Mouse (Mus musculus) neural tube, embryonic 11.5 days (tissue): Measurements from ENCODE around the gene Cyb5r1. TPM values are rescaled to one million over a fixed set of nuclear protein-coding genes. Genes with fewer than 3 reads are reported as not detected.
"Not testable (repeated sequence)": the region's sequence is repeated elsewhere in the genome, so short reads cannot be mapped to it uniquely, and the experiment has no call there.

Source experiments
- ATAC-seq: fragments of 200-750 bp; cut with Nextera tagmentation; 2 replicates; pipeline ENCODE4 v1.8.0; 2017; ENCODE audit warnings: moderate number of reproducible peaks, mild to moderate bottlenecking, moderate TSS enrichment, moderate library complexity; ENCODE audit not compliant: insufficient read depth, low FRiP score, low TSS enrichment
- DNase-seq: peaks from one replicate; pipeline ENCODE4 v3.0.0-alpha.2; 2015; ENCODE audit warnings: low spot score
- H3K27ac ChIP-seq: fragments of 300-500 bp; sonication (generic); 2 replicates; pipeline ENCODE4 v1.5.1; 2014; ENCODE audit warnings: low read depth, mild to moderate bottlenecking, low read length
- H3K27me3 ChIP-seq: fragments of 300-500 bp; sonication (generic); 2 replicates; pipeline ENCODE4 v1.6.1; 2014; ENCODE audit warnings: mild to moderate bottlenecking, low read length, mixed read lengths; ENCODE audit not compliant: control insufficient read depth, insufficient read depth
- H3K36me3 ChIP-seq: fragments of 300-500 bp; sonication (generic); 2 replicates; pipeline ENCODE4 v1.6.1; 2014; ENCODE audit warnings: mild to moderate bottlenecking, low read length, moderate library complexity, mixed read lengths; ENCODE audit not compliant: control insufficient read depth, insufficient read depth
- H3K4me1 ChIP-seq: fragments of 300-500 bp; sonication (generic); 2 replicates; pipeline ENCODE4 v1.6.1; 2014; ENCODE audit warnings: low read length, mixed read lengths; ENCODE audit not compliant: control insufficient read depth, insufficient read depth
- H3K4me2 ChIP-seq: fragments of 300-500 bp; sonication (generic); 2 replicates; pipeline ENCODE4 v1.6.1; 2014; ENCODE audit warnings: low read depth, mild to moderate bottlenecking, moderate library complexity
- H3K4me3 ChIP-seq: fragments of 300-500 bp; sonication (generic); 2 replicates; pipeline ENCODE4 v1.5.1; 2014; ENCODE audit warnings: low read depth, low read length
- H3K9ac ChIP-seq: fragments of 300-500 bp; sonication (generic); 2 replicates; pipeline ENCODE4 v1.6.1; 2014; ENCODE audit warnings: mild to moderate bottlenecking, low read length
- H3K9me3 ChIP-seq: fragments of 300-500 bp; sonication (generic); 2 replicates; pipeline ENCODE4 v1.6.1; 2016; ENCODE audit warnings: low read length; ENCODE audit not compliant: control insufficient read depth
- WGBS: fragments of 180-500 bp; shearing (Covaris S2); extraction: QIAGEN DNeasy Blood & Tissue Kit; methylation state at CpG from one replicate; pipeline ENCODE4 v1.1.7; 2014; 5-methylcytosine and 5-hydroxymethylcytosine counted together
- polyA plus RNA-seq: library from polyadenylated mRNA; unstranded; fragments of >200 nt; fragmentation: Nextera tagmentation; extraction: Ambion mirVana; gene quantifications from 2 replicates; pipeline ENCODE4 v1.2.1, GENCODE M21; 2014

Cyb5r1 gene
- polyA plus RNA-seq, 1 experiment from 2014 or later, result 22.9 TPM

GRCm38 (mm10) chr1:134419751-134420458 is 14.5 kb downstream of the Cyb5r1 start:
- WGBS, result 63% methylated on average over 5 of the region's 5 CpGs
- peaks cover 4% of the 10 kb centered on the region for H3K36me3 ChIP-seq
- DNase-seq (no peak), ATAC-seq (no peak)
- H3K27me3 ChIP-seq, result no peaks in the 10 kb centered on the region
- H3K4me2 ChIP-seq, result no peak overlapping the region
- H3K27ac ChIP-seq, result peak overlapping the region; percentile 39; the same call in 1 of the 2 replicates
- peaks cover 7% of the 10 kb centered on the region; the same call in 1 of the 2 replicates for H3K4me1 ChIP-seq
- no peak overlapping the region for H3K4me3 ChIP-seq
- H3K9me3 ChIP-seq, result no peaks in the 10 kb centered on the region
- no peak overlapping the region for H3K9ac ChIP-seq

- no peak overlapping the region for H3K27ac ChIP-seq
- H3K9ac ChIP-seq, result no peak overlapping the region
- WGBS, result 79% methylated on average over 10 of the region's 10 CpGs
- no peak for ATAC-seq
- H3K27me3 ChIP-seq, result no peaks in the 10 kb centered on the region
- DNase-seq, result no peak
- H3K4me3 ChIP-seq, result no peak overlapping the region
- no peaks in the 10 kb centered on the region; the same call in 1 of the 2 replicates for H3K4me1 ChIP-seq
- H3K9me3 ChIP-seq, result no peaks in the 10 kb centered on the region
- peaks cover 24% of the 10 kb centered on the region for H3K36me3 ChIP-seq
- no peak overlapping the region for H3K4me2 ChIP-seq
Observed at GRCm38 (mm10) chr1:134423911-134424310, 18.6 kb downstream of the Cyb5r1 start.

- H3K9ac ChIP-seq, result no peak overlapping the region
- no peak overlapping the region for H3K4me3 ChIP-seq
- WGBS, result 89% methylated on average over 5 of the region's 5 CpGs
- peaks cover 24% of the 10 kb centered on the region for H3K36me3 ChIP-seq
- ATAC-seq, result no peak
- no peaks in the 10 kb centered on the region for H3K27me3 ChIP-seq
- DNase-seq, result no peak
- H3K4me2 ChIP-seq, result no peak overlapping the region
- H3K9me3 ChIP-seq, result no peaks in the 10 kb centered on the region
- H3K4me1 ChIP-seq, result no peaks in the 10 kb centered on the region
- no peak overlapping the region for H3K27ac ChIP-seq
Observed at GRCm38 (mm10) chr1:134426289-134426688, 20.9 kb downstream of the Cyb5r1 start.

DNA sequence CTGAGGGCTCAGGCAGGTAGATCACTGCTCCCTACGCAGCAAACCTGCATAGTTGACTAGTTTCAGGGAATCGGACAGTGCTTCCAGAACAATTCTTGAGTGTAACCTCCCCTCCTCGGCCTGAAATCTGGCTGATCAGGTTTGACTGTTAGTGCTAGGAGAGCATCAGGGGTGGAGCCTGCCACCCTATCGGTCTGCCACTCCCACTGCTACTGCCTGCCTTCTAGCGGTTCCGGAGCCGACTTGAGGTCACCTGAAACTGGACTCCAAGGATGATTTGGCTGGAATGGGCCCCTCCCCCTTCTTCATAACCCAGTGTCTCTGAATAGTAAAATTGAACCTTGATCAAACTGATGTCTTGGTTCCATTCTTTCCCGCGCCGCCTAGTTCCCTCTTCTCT is 27.6 kb downstream of the Cyb5r1 start:
- 88% methylated on average over 10 of the region's 10 CpGs for WGBS
- H3K9ac ChIP-seq, result no peak overlapping the region
- no peak overlapping the region for H3K27ac ChIP-seq
- H3K4me1 ChIP-seq, result no peaks in the 10 kb centered on the region
- no peaks in the 10 kb centered on the region for H3K27me3 ChIP-seq
- ATAC-seq, result no peak
- no peaks in the 10 kb centered on the region for H3K9me3 ChIP-seq
- peaks cover 5% of the 10 kb centered on the region for H3K36me3 ChIP-seq
- H3K4me2 ChIP-seq, result no peak overlapping the region
- DNase-seq, result no peak
- no peak overlapping the region for H3K4me3 ChIP-seq

DNA sequence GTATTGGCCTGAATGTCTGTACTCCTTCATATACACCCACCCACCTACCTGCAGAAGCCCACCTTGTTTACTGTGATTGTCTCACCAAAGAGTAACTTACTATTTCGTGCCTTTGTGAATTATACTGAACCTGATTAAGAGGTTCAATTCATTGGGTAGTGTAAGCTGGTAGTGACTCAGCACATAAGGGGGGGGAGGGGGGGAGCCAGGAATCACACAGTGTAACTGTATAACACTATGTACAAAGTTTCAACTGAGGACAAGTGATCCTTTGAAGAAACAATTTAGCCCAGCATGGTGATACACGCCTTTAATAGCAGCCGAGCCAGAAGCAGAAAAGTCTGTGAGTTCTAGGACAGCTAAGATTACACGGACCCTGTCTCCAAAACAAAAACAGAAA is 28.1 kb downstream of the Cyb5r1 start:
- peaks cover under 1% of the 10 kb centered on the region; the same call in 1 of the 2 replicates for H3K36me3 ChIP-seq
- DNase-seq, result no peak
- no peaks in the 10 kb centered on the region for H3K9me3 ChIP-seq
- no peak overlapping the region for H3K4me3 ChIP-seq
- no peak overlapping the region for H3K9ac ChIP-seq
- H3K4me1 ChIP-seq, result no peaks in the 10 kb centered on the region
- H3K27me3 ChIP-seq, result no peaks in the 10 kb centered on the region
- WGBS, result 86% methylated on average over 4 of the region's 4 CpGs
- no peak for ATAC-seq
- H3K4me2 ChIP-seq, result no peak overlapping the region
- no peak overlapping the region for H3K27ac ChIP-seq

- no peak for DNase-seq
- H3K4me3 ChIP-seq, result no peak overlapping the region
Observed at GRCm38 (mm10) chr1:134435414-134435813, 30.1 kb downstream of the Cyb5r1 start.

DNA sequence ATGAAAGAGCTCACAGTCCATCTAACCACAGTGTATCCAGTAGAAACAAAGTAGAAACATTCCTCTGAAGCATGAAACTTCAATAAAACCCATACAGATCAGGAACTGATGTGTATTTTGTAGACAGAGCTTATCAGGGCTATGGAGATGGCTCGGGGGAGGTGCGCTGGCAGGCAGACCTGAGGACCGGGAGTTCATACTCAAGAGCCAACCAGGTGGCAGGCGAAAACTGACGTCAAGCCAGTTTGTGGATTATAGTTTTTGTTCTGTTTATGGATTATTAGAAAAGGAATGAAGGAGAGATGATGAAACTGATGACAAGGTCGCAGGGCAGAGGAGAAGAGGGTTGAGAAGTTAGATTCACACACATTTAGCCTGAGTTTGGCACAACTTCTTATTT is 35.1 kb downstream of the Cyb5r1 start:
- Histone ChIP-seq H3K4me2 (no peak overlapping the region), H3K4me1 (no peaks in the 10 kb centered on the region), H3K9ac (no peak overlapping the region), H3K27me3 (no peaks in the 10 kb centered on the region), H3K9me3 (no peaks in the 10 kb centered on the region), H3K4me3 (no peak overlapping the region), H3K36me3 (no peaks in the 10 kb centered on the region), H3K27ac (no peak overlapping the region)
- no peak for ATAC-seq
- no peak for DNase-seq
- 97% methylated on average over 6 of the region's 6 CpGs for WGBS

More at GRCm38 (mm10) chr1:134435414-134435813, 30.1 kb downstream of the Cyb5r1 start:
- no peak overlapping the region for H3K4me2 ChIP-seq
- 31% methylated on average over 4 of the region's 4 CpGs for WGBS
- no peaks in the 10 kb centered on the region for H3K36me3 ChIP-seq
- no peak for ATAC-seq
- H3K27me3 ChIP-seq, result no peaks in the 10 kb centered on the region
- no peak overlapping the region for H3K27ac ChIP-seq
- no peaks in the 10 kb centered on the region for H3K9me3 ChIP-seq
- no peaks in the 10 kb centered on the region for H3K4me1 ChIP-seq
- H3K9ac ChIP-seq, result no peak overlapping the region

GRCm38 (mm10) chr1:134441737-134442136 is 36.4 kb downstream of the Cyb5r1 start:
- not testable (repeated sequence) for H3K27ac ChIP-seq, H3K36me3 ChIP-seq, H3K9ac ChIP-seq, H3K4me1 ChIP-seq, H3K4me3 ChIP-seq, H3K27me3 ChIP-seq, DNase-seq, ATAC-seq, H3K9me3 ChIP-seq, H3K4me2 ChIP-seq
- 89% methylated on average over 6 of the region's 10 CpGs for WGBS

- Histone ChIP-seq H3K36me3 (no peaks in the 10 kb centered on the region), H3K9me3 (no peaks in the 10 kb centered on the region), H3K27ac (no peak overlapping the region), H3K4me3 (no peak overlapping the region), H3K4me1 (no peaks in the 10 kb centered on the region), H3K9ac (no peak overlapping the region), H3K27me3 (no peaks in the 10 kb centered on the region), H3K4me2 (no peak overlapping the region)
- no peak for ATAC-seq
- DNase-seq, result no peak
- 93% methylated on average over 3 of the region's 3 CpGs for whole genome bisulfite sequencing
Observed at GRCm38 (mm10) chr1:134442394-134442793, 37.0 kb downstream of the Cyb5r1 start.
